Mouse (Mus musculus) thymus, postnatal 36 days (tissue): Measurements from ENCODE around the gene Gm21258.
"Not testable (repeated sequence)": the region's sequence is repeated elsewhere in the genome, so short reads cannot be mapped to it uniquely, and the experiment has no call there.

Experiments
- DNase-seq, 2 experiments: peaks; one replicate each; pipeline ENCODE4 v3.0.0; 2022; ENCODE audit warnings: mixed read lengths in 2 of 2

Gene Gm21258

DNA sequence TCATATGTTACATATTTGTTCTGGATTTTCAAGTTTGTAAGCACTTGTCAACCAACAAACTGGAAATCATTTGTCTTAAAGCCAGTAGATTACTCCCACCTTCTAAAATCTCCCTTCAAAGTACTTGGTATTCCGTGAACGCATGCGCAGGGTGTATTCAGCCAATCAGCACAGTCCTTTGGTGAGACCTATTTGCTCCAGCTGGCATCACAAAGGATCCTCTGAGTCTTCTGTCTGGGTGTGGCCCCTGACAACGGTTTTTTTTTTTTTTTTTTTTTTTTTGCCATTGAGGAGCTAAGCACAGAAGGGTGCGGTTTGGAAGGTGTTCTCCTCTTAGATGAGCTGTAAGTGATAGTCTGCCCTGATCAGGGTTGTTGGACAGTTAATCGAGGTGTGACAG lies at the start of gene Gm21258:
Gene Gm21258 (plus strand): TSS at position 301 of the 400 bp plus-strand sequence.
- DNase-seq, result not testable (repeated sequence)
